Mouse (Mus musculus) liver, embryonic 15.5 days (tissue): ENCODE measurements around the gene Spaca3. TPM values are rescaled to one million over a fixed set of nuclear protein-coding genes. Genes with fewer than 3 reads are reported as not detected.

Experiments
- ATAC-seq: fragments of 200-750 bp; cut with Nextera tagmentation; 2 replicates; pipeline ENCODE4 v1.8.0; 2017; ENCODE audit warnings: moderate number of reproducible peaks, mild to moderate bottlenecking, moderate library complexity; ENCODE audit not compliant: insufficient read depth
- H3K27ac ChIP-seq: fragments of 300-500 bp; sonication (generic); replicated peaks from 2 replicates; pipeline ENCODE4 v1.5.1; 2015; ENCODE audit warnings: mild to moderate bottlenecking, inconsistent platforms
- H3K27me3 ChIP-seq: fragments of 300-500 bp; sonication (generic); 2 replicates; pipeline ENCODE4 v1.6.1; 2015; ENCODE audit warnings: mild to moderate bottlenecking, inconsistent platforms
- H3K36me3 ChIP-seq: fragments of 300-500 bp; sonication (generic); replicated peaks from 2 replicates; pipeline ENCODE4 v1.6.1; 2015; ENCODE audit warnings: moderate library complexity, mild to moderate bottlenecking, inconsistent platforms
- H3K4me1 ChIP-seq: fragments of 300-500 bp; sonication (generic); replicated peaks from 2 replicates; pipeline ENCODE4 v1.6.1; 2015; ENCODE audit warnings: inconsistent platforms
- H3K4me2 ChIP-seq: fragments of 300-500 bp; sonication (generic); 2 replicates; pipeline ENCODE4 v1.6.1; 2015; ENCODE audit warnings: moderate library complexity, mild to moderate bottlenecking, inconsistent platforms
- H3K4me3 ChIP-seq: fragments of 300-500 bp; sonication (generic); replicated peaks from 2 replicates; pipeline ENCODE4 v1.5.1; 2015; ENCODE audit warnings: mild to moderate bottlenecking, inconsistent platforms
- H3K9ac ChIP-seq: fragments of 300-500 bp; sonication (generic); 2 replicates; pipeline ENCODE4 v1.6.1; 2015; ENCODE audit warnings: moderate library complexity, mild to moderate bottlenecking, inconsistent platforms
- H3K9me3 ChIP-seq: fragments of 300-500 bp; sonication (generic); replicated peaks from 2 replicates; pipeline ENCODE4 v1.6.1; 2016; ENCODE audit warnings: inconsistent platforms
- WGBS: fragments of 180-500 bp; shearing (Covaris S2); methylation state at CpG from one replicate; pipeline ENCODE4 v1.1.7; 2015; ENCODE audit warnings: mixed read lengths; ENCODE audit not compliant: insufficient replicate concordance; 5-methylcytosine and 5-hydroxymethylcytosine counted together
- polyA plus RNA-seq: library from polyadenylated mRNA; unstranded; fragments of >200 nt; fragmentation: Nextera tagmentation; extraction: Ambion mirVana; gene quantifications from 2 replicates; pipeline ENCODE4 v1.2.1, GENCODE M21; 2015

Gene Spaca3
- polyA plus RNA-seq, 1 experiment from 2014 or later: not detected

DNA sequence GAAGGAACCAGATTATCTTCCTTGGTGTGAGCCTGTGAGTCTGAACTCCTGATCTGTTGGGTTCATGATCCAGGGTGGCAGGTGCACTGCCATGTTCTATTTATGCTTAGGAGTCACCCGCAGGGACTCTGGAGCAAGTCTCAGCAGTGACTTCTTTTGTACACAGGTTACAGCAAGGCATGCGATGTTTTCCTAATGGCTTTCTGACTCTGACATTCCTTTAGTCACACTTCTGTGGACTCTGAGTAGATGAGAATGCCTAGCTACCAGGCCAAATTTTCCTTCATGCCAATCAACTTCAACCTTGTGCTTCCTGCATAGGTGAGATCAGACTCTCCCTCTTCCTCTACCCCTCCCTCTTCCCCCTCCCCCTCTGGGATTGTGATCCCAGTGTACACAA lies 22.8 kb upstream of the Spaca3 start:
- H3K4me2 ChIP-seq: no peak overlapping the region
- H3K27me3 ChIP-seq: peaks cover 5% of the 10 kb centered on the region; the same call in 1 of the 2 replicates
- no peaks in the 10 kb centered on the region for H3K36me3 ChIP-seq
- H3K27ac ChIP-seq: no peak overlapping the region
- H3K4me3 ChIP-seq: no peak overlapping the region
- no peak overlapping the region for H3K9ac ChIP-seq
- WGBS: 81% methylated on average over 2 of the region's 2 CpGs
- no peak for ATAC-seq
- no peaks in the 10 kb centered on the region for H3K9me3 ChIP-seq
- H3K4me1 ChIP-seq: no peaks in the 10 kb centered on the region

DNA sequence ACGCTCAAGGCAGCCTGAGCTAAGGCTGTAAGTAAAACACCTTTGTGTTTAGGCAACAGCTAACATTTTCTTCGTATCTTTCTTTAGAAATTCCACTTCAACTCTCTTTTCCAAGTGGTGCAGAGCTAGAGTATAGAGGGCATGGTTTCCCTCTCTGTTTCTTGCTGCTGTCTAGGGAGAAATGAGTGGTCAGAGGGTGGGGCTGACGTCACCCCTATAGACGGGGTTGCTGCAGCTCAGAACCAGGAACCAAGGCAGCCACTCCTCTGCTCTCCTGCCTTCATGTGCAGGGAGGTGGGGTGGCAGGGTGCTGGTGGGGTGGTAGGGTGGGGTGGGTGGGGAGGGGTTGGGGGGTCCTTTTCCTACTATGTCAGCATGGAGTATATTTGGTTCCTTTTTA lies 22.3 kb upstream of the Spaca3 start:
- H3K27ac ChIP-seq: no peak overlapping the region
- WGBS: 38% methylated on average over 4 of the region's 4 CpGs
- no peak overlapping the region for H3K9ac ChIP-seq
- no peaks in the 10 kb centered on the region for H3K4me1 ChIP-seq
- ATAC-seq: no peak
- no peak overlapping the region for H3K4me2 ChIP-seq
- H3K4me3 ChIP-seq: no peak overlapping the region
- H3K27me3 ChIP-seq: peaks cover 5% of the 10 kb centered on the region; the same call in 1 of the 2 replicates
- H3K9me3 ChIP-seq: no peaks in the 10 kb centered on the region
- no peaks in the 10 kb centered on the region for H3K36me3 ChIP-seq

DNA sequence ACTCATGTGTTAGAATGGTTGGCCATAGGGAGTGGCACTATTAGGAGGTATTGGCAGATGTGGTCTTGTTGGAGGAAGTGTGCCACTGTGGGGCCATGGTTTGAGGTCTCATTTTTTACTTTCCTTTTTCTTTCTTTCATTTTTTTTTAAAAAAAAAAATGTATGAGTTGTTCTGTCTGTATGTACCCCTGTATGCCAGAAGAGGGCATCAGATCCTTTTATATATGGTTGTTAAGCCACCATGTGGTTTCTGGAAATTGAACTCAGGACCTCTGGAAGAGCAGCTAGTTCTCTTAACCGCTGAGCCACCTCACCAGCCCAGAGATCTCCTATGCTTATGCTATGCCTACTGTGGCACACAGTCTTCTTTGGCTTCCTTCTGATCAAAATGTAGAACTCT lies 19.4 kb upstream of the Spaca3 start:
- H3K27me3 ChIP-seq: peaks cover 13% of the 10 kb centered on the region; the same call in 1 of the 2 replicates
- no peak overlapping the region for H3K4me3 ChIP-seq
- H3K4me1 ChIP-seq: no peaks in the 10 kb centered on the region
- no peak overlapping the region for H3K9ac ChIP-seq
- no peaks in the 10 kb centered on the region for H3K9me3 ChIP-seq
- H3K36me3 ChIP-seq: no peaks in the 10 kb centered on the region
- no peak overlapping the region for H3K27ac ChIP-seq
- ATAC-seq: no peak
- 43% methylated on average over 1 of the region's 1 CpGs for WGBS
- H3K4me2 ChIP-seq: no peak overlapping the region

DNA sequence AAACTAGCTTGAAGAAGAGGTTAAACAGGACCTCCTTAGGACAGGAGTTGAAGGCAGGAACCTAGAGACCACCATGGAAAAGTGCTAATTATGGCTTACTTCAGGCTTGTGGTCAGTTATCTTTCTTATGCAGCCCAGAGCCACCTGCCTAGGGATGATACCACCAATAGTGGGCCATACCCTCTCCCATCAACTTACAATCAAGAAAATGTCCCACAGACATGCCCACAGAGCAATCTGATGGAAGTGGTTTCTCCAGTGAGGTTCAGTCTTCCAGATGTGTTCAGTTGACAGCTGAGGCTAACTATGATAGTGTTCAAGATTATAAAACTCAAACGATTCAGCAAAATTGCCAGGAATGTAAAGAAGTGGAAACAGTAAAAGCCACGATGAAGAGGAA lies 14.7 kb upstream of the Spaca3 start:
- no peak overlapping the region for H3K9ac ChIP-seq
- no peaks in the 10 kb centered on the region for H3K9me3 ChIP-seq
- H3K27me3 ChIP-seq: peaks cover 21% of the 10 kb centered on the region
- no peak overlapping the region for H3K4me2 ChIP-seq
- H3K4me3 ChIP-seq: no peak overlapping the region
- H3K36me3 ChIP-seq: no peaks in the 10 kb centered on the region
- 31% methylated on average over 2 of the region's 2 CpGs for WGBS
- no peaks in the 10 kb centered on the region for H3K4me1 ChIP-seq
- H3K27ac ChIP-seq: no peak overlapping the region
- ATAC-seq: no peak

DNA sequence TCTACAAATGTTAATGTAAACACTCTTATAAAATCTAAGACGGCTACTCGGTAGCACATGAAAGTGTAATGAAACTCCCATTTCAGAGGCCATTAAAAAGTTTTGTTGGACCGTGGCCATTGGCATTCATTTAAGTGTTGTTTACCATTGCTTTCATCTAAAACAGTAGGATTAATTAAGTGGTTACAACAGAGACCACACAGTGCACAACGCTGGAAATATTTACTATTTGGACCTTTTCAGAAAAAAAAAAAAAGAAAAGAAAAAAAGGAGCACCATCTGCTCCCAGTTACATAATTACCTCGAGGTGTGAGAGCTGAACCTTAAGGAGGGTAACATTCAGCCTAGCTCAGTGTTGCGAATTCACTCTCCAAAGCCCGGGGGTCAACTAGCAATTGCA lies 12.7 kb upstream of the Spaca3 start:
- Histone ChIP-seq H3K36me3 (no peaks in the 10 kb centered on the region), H3K27ac (no peak overlapping the region), H3K4me3 (no peak overlapping the region), H3K27me3 (peaks cover 19% of the 10 kb centered on the region), H3K9ac (no peak overlapping the region), H3K4me1 (no peaks in the 10 kb centered on the region), H3K4me2 (no peak overlapping the region), H3K9me3 (no peaks in the 10 kb centered on the region)
- 59% methylated on average over 7 of the region's 7 CpGs for WGBS
- ATAC-seq: no peak

DNA sequence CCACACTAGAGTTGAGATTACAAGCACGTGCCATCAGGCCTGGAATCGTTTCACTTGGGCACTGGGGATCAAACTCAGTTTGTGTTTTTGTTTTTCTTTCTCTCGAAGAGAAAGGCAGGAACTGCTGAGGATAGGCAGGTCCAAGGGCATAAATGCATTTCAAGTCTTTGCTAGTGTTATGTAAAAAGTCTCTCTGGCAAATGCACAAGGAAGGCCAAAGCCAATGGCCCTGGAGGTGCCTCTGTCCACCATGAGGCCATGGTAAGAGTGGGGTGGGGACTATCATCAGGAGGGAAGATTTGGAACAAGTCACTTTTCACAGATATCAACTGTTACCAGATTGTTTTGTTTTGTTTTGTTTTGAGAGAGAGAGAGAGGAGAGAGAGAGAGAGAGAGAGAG lies 12.1 kb upstream of the Spaca3 start:
- Histone ChIP-seq H3K4me2 (no peak overlapping the region), H3K4me1 (no peaks in the 10 kb centered on the region), H3K27ac (no peak overlapping the region), H3K27me3 (peaks cover 19% of the 10 kb centered on the region), H3K9ac (no peak overlapping the region), H3K9me3 (no peaks in the 10 kb centered on the region), H3K4me3 (no peak overlapping the region), H3K36me3 (no peaks in the 10 kb centered on the region)
- WGBS: 34% methylated on average over 3 of the region's 3 CpGs
- ATAC-seq: no peak

DNA sequence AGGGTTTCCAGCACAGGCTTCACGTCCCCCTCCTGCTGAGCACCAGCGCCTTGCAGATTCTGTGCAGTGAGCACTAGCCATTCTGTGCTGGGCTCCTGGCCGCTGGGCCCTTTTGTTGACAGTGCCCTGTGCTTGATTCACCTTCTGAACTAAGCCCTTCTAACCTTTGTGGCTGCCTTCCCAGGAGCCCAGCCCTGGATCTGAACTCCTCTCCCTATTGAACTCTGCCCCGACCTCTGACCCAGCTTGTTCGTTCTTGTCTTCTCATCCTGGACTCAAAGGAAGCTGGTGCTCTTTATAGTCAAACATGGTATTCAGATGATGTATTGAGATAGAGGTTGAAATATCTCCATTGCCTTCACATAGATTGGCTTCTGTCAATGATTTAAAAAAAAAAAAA lies 10.0 kb upstream of the Spaca3 start:
- ATAC-seq: no peak
- Histone ChIP-seq H3K9me3 (no peaks in the 10 kb centered on the region), H3K36me3 (no peaks in the 10 kb centered on the region), H3K27me3 (peaks cover 21% of the 10 kb centered on the region), H3K4me2 (no peak overlapping the region), H3K9ac (no peak overlapping the region), H3K27ac (no peak overlapping the region), H3K4me3 (no peak overlapping the region), H3K4me1 (peaks cover 11% of the 10 kb centered on the region; the same call in 1 of the 2 replicates)
- 58% methylated on average over 5 of the region's 5 CpGs for WGBS

DNA sequence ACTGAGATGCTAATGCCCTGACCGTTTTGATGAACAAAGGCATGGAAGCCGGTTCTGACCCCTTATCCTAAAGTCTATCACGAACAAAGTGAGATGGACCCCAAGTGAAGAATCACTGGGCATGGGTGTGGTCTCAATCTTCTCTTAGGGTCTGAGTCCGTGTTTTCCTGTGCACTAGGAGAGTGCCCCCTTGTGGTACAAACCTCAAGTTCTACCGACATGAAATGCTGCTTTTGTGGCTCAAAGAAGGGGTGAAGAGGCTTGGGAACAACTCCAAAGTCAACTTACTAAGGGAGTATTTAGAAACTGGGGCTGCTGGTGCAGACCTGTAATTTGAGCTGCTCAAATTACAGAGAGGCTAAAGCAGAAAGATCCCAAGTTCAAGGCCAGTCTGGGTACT lies 6.3 kb upstream of the Spaca3 start:
- peaks cover 43% of the 10 kb centered on the region for H3K4me1 ChIP-seq
- WGBS: 24% methylated on average over 5 of the region's 5 CpGs

DNA sequence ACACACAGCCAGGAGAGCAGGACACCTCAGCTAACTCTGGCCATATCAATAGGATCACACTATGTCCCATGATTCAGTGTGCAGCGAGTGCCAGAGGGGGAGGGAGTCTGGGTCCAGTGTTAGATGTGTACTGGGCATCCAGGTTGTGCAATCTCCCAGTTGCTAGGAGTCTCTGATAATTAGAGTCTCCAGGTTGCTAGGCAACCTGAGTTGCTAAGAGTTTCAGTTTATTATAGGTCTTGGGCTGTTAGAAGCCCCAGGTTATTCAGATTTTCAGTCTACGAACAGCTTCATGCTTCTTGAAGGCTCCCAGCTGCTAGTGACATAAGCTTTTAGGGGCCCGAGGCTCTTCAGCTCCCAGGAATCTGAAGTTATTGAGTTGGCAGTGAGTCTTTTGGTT lies 5.2 kb upstream of the Spaca3 start:
- Histone ChIP-seq H3K4me1 (peaks cover 46% of the 10 kb centered on the region), H3K36me3 (no peaks in the 10 kb centered on the region), H3K9ac (no peak overlapping the region), H3K9me3 (no peaks in the 10 kb centered on the region), H3K4me3 (no peak overlapping the region), H3K27ac (no peak overlapping the region), H3K4me2 (no peak overlapping the region), H3K27me3 (peaks cover 17% of the 10 kb centered on the region)
- ATAC-seq: no peak
- WGBS: 49% methylated on average over 3 of the region's 3 CpGs

More for the DNA sequence above, 6.3 kb upstream of the Spaca3 start:
- ATAC-seq: no peak
- Histone ChIP-seq H3K36me3 (no peaks in the 10 kb centered on the region), H3K9me3 (no peaks in the 10 kb centered on the region), H3K4me3 (no peak overlapping the region), H3K9ac (no peak overlapping the region), H3K27me3 (peaks cover 26% of the 10 kb centered on the region), H3K27ac (no peak overlapping the region), H3K4me2 (no peak overlapping the region)

DNA sequence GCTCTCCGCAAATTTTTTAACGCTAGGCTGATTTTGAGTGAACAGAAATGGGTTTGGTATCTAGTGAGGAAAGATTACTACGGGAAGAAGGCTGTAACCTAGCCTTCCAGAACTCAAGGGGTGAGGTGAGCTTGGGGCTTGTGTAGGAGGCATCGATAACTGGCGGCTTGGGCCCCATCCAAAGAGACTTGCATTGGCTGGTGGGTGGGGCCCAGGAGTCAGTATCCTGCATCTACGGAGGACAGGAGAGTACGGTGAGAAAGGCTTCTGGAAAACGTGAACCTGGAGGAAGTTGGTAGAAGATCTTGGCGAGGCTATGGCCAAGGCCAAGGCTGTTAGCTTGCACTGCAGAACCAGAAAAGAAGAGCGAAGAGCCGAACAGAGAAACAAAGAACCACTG lies 3.7 kb upstream of the Spaca3 start:
- Histone ChIP-seq H3K9ac (no peak overlapping the region), H3K4me2 (peak overlapping the region; percentile 52), H3K27ac (peak overlapping the region; percentile 43; the same call in 1 of the 2 replicates), H3K9me3 (no peaks in the 10 kb centered on the region), H3K4me3 (0 out of 2 replicates have a peak overlapping the region, but pooled peaks have one; percentile 12), H3K4me1 (peaks cover 46% of the 10 kb centered on the region), H3K36me3 (no peaks in the 10 kb centered on the region), H3K27me3 (peaks cover 15% of the 10 kb centered on the region)
- peak; percentile 36; the same call in 1 of the 2 replicates for ATAC-seq
- WGBS: 67% methylated on average over 11 of the region's 11 CpGs

DNA sequence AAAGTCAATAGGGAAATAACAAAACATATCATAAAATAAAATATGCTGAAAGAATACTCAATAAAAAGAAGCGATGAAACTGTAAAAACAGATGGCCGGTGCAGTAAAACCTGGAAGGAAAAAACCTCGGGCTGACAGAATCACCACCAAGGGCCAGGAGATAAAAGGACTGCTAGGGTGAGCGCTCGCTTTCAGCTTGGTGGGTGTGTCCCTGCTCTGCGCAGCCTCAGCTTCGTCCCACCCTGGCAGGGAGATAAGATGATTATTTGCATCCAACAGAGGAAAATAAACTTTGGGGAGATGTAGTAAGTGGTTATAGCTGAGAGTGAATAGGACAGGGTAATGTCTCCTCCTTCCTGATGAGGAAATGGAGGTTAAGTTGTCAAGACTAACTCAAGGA lies 3.3 kb upstream of the Spaca3 start:
- 21% methylated on average over 7 of the region's 7 CpGs for WGBS
- H3K9me3 ChIP-seq: no peaks in the 10 kb centered on the region
- H3K9ac ChIP-seq: no peak overlapping the region
- peak overlapping the region; percentile 52 for H3K4me2 ChIP-seq
- H3K27me3 ChIP-seq: peaks cover 18% of the 10 kb centered on the region
- H3K4me3 ChIP-seq: 0 out of 2 replicates have a peak overlapping the region, but pooled peaks have one; percentile 12
- H3K4me1 ChIP-seq: peaks cover 51% of the 10 kb centered on the region
- H3K27ac ChIP-seq: peak overlapping the region; percentile 43; the same call in 1 of the 2 replicates
- peak; percentile 90 for ATAC-seq
- H3K36me3 ChIP-seq: no peaks in the 10 kb centered on the region

DNA sequence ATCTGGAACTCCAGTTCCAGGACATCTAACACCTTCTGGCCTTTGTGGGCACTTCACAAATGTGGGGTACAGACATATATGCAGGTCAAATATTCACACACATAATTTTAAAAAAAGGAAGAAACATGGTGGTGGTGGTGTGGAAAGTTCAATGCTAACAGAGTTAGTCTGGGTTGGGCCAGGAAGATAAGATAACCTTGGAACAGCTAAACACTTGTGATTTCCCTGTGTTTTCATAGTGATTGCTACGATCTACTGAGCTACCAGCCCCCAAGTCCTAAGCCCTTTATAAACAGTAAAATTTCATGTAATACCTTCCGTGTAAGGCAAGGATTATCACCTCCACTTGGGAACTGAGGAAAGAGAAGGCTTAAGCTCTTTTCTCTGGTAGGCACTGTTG lies 1.3 kb upstream of the Spaca3 start:
- Histone ChIP-seq H3K36me3 (no peaks in the 10 kb centered on the region), H3K9me3 (no peaks in the 10 kb centered on the region), H3K4me1 (peaks cover 51% of the 10 kb centered on the region), H3K4me2 (no peak overlapping the region), H3K4me3 (no peak overlapping the region), H3K9ac (no peak overlapping the region), H3K27ac (no peak overlapping the region), H3K27me3 (peaks cover 19% of the 10 kb centered on the region)
- 50% methylated on average over 2 of the region's 2 CpGs for WGBS
- no peak for ATAC-seq
